Mouse (Mus musculus): ENCODE results near the gene Tmem211. TPM values are rescaled to one million over a fixed set of nuclear protein-coding genes. Genes with fewer than 3 reads are reported as not detected.

Tmem211 gene
- polyA plus RNA-seq, 1 experiment from 2014 or later = not detected

- H3K9ac ChIP-seq (ENCODE audit: low read length) = peak overlapping the region; percentile 46
- peak; percentile 18 for ATAC-seq (ENCODE audit: low read depth)
- peaks cover 23% of the 10 kb centered on the region for H3K4me1 ChIP-seq (replicated peaks; ENCODE audit: control insufficient read depth, insufficient read depth, low read length)
- 32% methylated on average over 11 of the region's 11 CpGs for WGBS
- peak overlapping the region; percentile 92 for H3K27ac ChIP-seq (ENCODE audit: low read length)
- no peak overlapping the region for H3K4me3 ChIP-seq (ENCODE audit: low read length)
- no peaks in the 10 kb centered on the region for H3K9me3 ChIP-seq (ENCODE audit: control insufficient read depth, low read length)
- no peaks in the 10 kb centered on the region for H3K27me3 ChIP-seq (ENCODE audit: control insufficient read depth, insufficient read depth, low read depth, low read length)
- H3K4me2 ChIP-seq (ENCODE audit: low read depth, low read length) = peak overlapping the region; percentile 14; the same call in 1 of the 2 replicates
- no peaks in the 10 kb centered on the region for H3K36me3 ChIP-seq (ENCODE audit: control insufficient read depth, insufficient read depth, low read length)
Observed at GRCm38 (mm10) chr5:113209401-113209750, 17.3 kb upstream of the Tmem211 start.

- 68% methylated on average over 13 of the region's 13 CpGs for whole genome bisulfite sequencing
- Histone ChIP-seq H3K4me1 (replicated peaks; ENCODE audit: control insufficient read depth, insufficient read depth, low read length) (peaks cover 23% of the 10 kb centered on the region), H3K4me3 (ENCODE audit: low read length) (no peak overlapping the region), H3K36me3 (ENCODE audit: control insufficient read depth, insufficient read depth, low read length) (no peaks in the 10 kb centered on the region), H3K9ac (ENCODE audit: low read length) (peak overlapping the region; percentile 46), H3K27ac (ENCODE audit: low read length) (peak overlapping the region; percentile 92), H3K9me3 (ENCODE audit: control insufficient read depth, low read length) (no peaks in the 10 kb centered on the region), H3K4me2 (ENCODE audit: low read depth, low read length) (no peak overlapping the region), H3K27me3 (ENCODE audit: control insufficient read depth, insufficient read depth, low read depth, low read length) (no peaks in the 10 kb centered on the region)
- no peak for ATAC-seq (ENCODE audit: low read depth)
Observed at GRCm38 (mm10) chr5:113209898-113210297, 16.8 kb upstream of the Tmem211 start.

- Histone ChIP-seq H3K27me3 (ENCODE audit: control insufficient read depth, insufficient read depth, low read depth, low read length) (no peaks in the 10 kb centered on the region), H3K4me1 (replicated peaks; ENCODE audit: control insufficient read depth, insufficient read depth, low read length) (peaks cover 23% of the 10 kb centered on the region), H3K36me3 (ENCODE audit: control insufficient read depth, insufficient read depth, low read length) (no peaks in the 10 kb centered on the region), H3K27ac (ENCODE audit: low read length) (peak overlapping the region; percentile 92), H3K9ac (ENCODE audit: low read length) (no peak overlapping the region; the same call in 1 of the 2 replicates), H3K4me3 (ENCODE audit: low read length) (no peak overlapping the region), H3K4me2 (ENCODE audit: low read depth, low read length) (no peak overlapping the region), H3K9me3 (ENCODE audit: control insufficient read depth, low read length) (no peaks in the 10 kb centered on the region)
- ATAC-seq (ENCODE audit: low read depth) = peak; percentile 38
- WGBS = 66% methylated on average over 6 of the region's 6 CpGs
Observed at GRCm38 (mm10) chr5:113210314-113210713, 16.4 kb upstream of the Tmem211 start.

- no peaks in the 10 kb centered on the region for H3K27me3 ChIP-seq (ENCODE audit: control insufficient read depth, insufficient read depth, low read depth, low read length)
- no peaks in the 10 kb centered on the region for H3K36me3 ChIP-seq (ENCODE audit: control insufficient read depth, insufficient read depth, low read length)
- no peak for ATAC-seq (ENCODE audit: low read depth)
- peaks cover 14% of the 10 kb centered on the region for H3K4me1 ChIP-seq (replicated peaks; ENCODE audit: control insufficient read depth, insufficient read depth, low read length)
- no peak overlapping the region for H3K9ac ChIP-seq (ENCODE audit: low read length)
- H3K4me2 ChIP-seq (ENCODE audit: low read depth, low read length) = no peak overlapping the region
- 59% methylated on average over 10 of the region's 10 CpGs for WGBS
- H3K9me3 ChIP-seq (ENCODE audit: control insufficient read depth, low read length) = no peaks in the 10 kb centered on the region
- H3K4me3 ChIP-seq (ENCODE audit: low read length) = no peak overlapping the region
- no peak overlapping the region for H3K27ac ChIP-seq (ENCODE audit: low read length)
Observed at GRCm38 (mm10) chr5:113212156-113212835, 14.4 kb upstream of the Tmem211 start.

- Histone ChIP-seq H3K36me3 (ENCODE audit: control insufficient read depth, insufficient read depth, low read length) (no peaks in the 10 kb centered on the region), H3K4me1 (replicated peaks; ENCODE audit: control insufficient read depth, insufficient read depth, low read length) (peaks cover 8% of the 10 kb centered on the region), H3K9ac (ENCODE audit: low read length) (no peak overlapping the region), H3K27ac (ENCODE audit: low read length) (0 out of 2 replicates have a peak overlapping the region, but pooled peaks have one; percentile 0), H3K4me3 (ENCODE audit: low read length) (no peak overlapping the region), H3K9me3 (ENCODE audit: control insufficient read depth, low read length) (no peaks in the 10 kb centered on the region), H3K4me2 (ENCODE audit: low read depth, low read length) (no peak overlapping the region), H3K27me3 (ENCODE audit: control insufficient read depth, insufficient read depth, low read depth, low read length) (no peaks in the 10 kb centered on the region)
- no peak for ATAC-seq (ENCODE audit: low read depth)
- 76% methylated on average over 8 of the region's 8 CpGs for WGBS
Observed at GRCm38 (mm10) chr5:113214041-113214440, 12.7 kb upstream of the Tmem211 start.

- Histone ChIP-seq H3K9ac (ENCODE audit: low read length) (no peak overlapping the region), H3K4me1 (replicated peaks; ENCODE audit: control insufficient read depth, insufficient read depth, low read length) (peaks cover 4% of the 10 kb centered on the region), H3K27ac (ENCODE audit: low read length) (peak overlapping the region; percentile 0; the same call in 1 of the 2 replicates), H3K4me2 (ENCODE audit: low read depth, low read length) (no peak overlapping the region), H3K27me3 (ENCODE audit: control insufficient read depth, insufficient read depth, low read depth, low read length) (no peaks in the 10 kb centered on the region), H3K9me3 (ENCODE audit: control insufficient read depth, low read length) (no peaks in the 10 kb centered on the region), H3K36me3 (ENCODE audit: control insufficient read depth, insufficient read depth, low read length) (no peaks in the 10 kb centered on the region), H3K4me3 (ENCODE audit: low read length) (no peak overlapping the region)
- ATAC-seq (ENCODE audit: low read depth) = peak; percentile 59; the same call in 1 of the 2 replicates
- WGBS = 32% methylated on average over 11 of the region's 11 CpGs
Observed at GRCm38 (mm10) chr5:113214455-113214854, 12.3 kb upstream of the Tmem211 start.

- Histone ChIP-seq H3K4me3 (ENCODE audit: low read length) (no peak overlapping the region), H3K27ac (ENCODE audit: low read length) (no peak overlapping the region), H3K9ac (ENCODE audit: low read length) (no peak overlapping the region), H3K36me3 (ENCODE audit: control insufficient read depth, insufficient read depth, low read length) (no peaks in the 10 kb centered on the region), H3K4me2 (ENCODE audit: low read depth, low read length) (no peak overlapping the region), H3K4me1 (replicated peaks; ENCODE audit: control insufficient read depth, insufficient read depth, low read length) (peaks cover 4% of the 10 kb centered on the region; the same call in 1 of the 2 replicates), H3K27me3 (ENCODE audit: control insufficient read depth, insufficient read depth, low read depth, low read length) (no peaks in the 10 kb centered on the region), H3K9me3 (ENCODE audit: control insufficient read depth, low read length) (no peaks in the 10 kb centered on the region)
- ATAC-seq (ENCODE audit: low read depth) = peak; percentile 16; the same call in 1 of the 2 replicates
- WGBS = 63% methylated on average over 9 of the region's 9 CpGs
Observed at GRCm38 (mm10) chr5:113215610-113216011, 11.1 kb upstream of the Tmem211 start.

GRCm38 (mm10) chr5:113216328-113216960, 10.3 kb upstream of the Tmem211 start:
- Histone ChIP-seq H3K4me3 (ENCODE audit: low read length) (no peak overlapping the region), H3K4me2 (ENCODE audit: low read depth, low read length) (no peak overlapping the region), H3K27me3 (ENCODE audit: control insufficient read depth, insufficient read depth, low read depth, low read length) (no peaks in the 10 kb centered on the region), H3K9me3 (ENCODE audit: control insufficient read depth, low read length) (peaks cover under 1% of the 10 kb centered on the region; the same call in 1 of the 2 replicates), H3K27ac (ENCODE audit: low read length) (no peak overlapping the region; the same call in 1 of the 2 replicates), H3K9ac (ENCODE audit: low read length) (no peak overlapping the region), H3K4me1 (replicated peaks; ENCODE audit: control insufficient read depth, insufficient read depth, low read length) (peaks cover 4% of the 10 kb centered on the region; the same call in 1 of the 2 replicates), H3K36me3 (ENCODE audit: control insufficient read depth, insufficient read depth, low read length) (no peaks in the 10 kb centered on the region)
- WGBS = 61% methylated on average over 14 of the region's 14 CpGs
- no peak for ATAC-seq (ENCODE audit: low read depth)

- Histone ChIP-seq H3K9me3 (ENCODE audit: control insufficient read depth, low read length) (peaks cover 2% of the 10 kb centered on the region; the same call in 1 of the 2 replicates), H3K4me2 (ENCODE audit: low read depth, low read length) (no peak overlapping the region), H3K4me3 (ENCODE audit: low read length) (no peak overlapping the region), H3K36me3 (ENCODE audit: control insufficient read depth, insufficient read depth, low read length) (no peaks in the 10 kb centered on the region), H3K27ac (ENCODE audit: low read length) (no peak overlapping the region; the same call in 1 of the 2 replicates), H3K4me1 (replicated peaks; ENCODE audit: control insufficient read depth, insufficient read depth, low read length) (peaks cover 4% of the 10 kb centered on the region; the same call in 1 of the 2 replicates), H3K27me3 (ENCODE audit: control insufficient read depth, insufficient read depth, low read depth, low read length) (no peaks in the 10 kb centered on the region), H3K9ac (ENCODE audit: low read length) (no peak overlapping the region)
- no peak for ATAC-seq (ENCODE audit: low read depth)
- 62% methylated on average over 12 of the region's 12 CpGs for WGBS
Observed at GRCm38 (mm10) chr5:113217076-113217475, 9.6 kb upstream of the Tmem211 start.

All from lung, embryonic 16.5 days (tissue).